Mouse (Mus musculus): ENCODE measurements around the gene Gm27029. TPM values are rescaled to one million over a fixed set of nuclear protein-coding genes. Genes with fewer than 3 reads are reported as not detected.
"Not testable (repeated sequence)": the region's sequence is repeated elsewhere in the genome, so short reads cannot be mapped to it uniquely, and the experiment has no call there.

Gm27029 gene
- 0.49 and 1.5 TPM in 2 replicates for polyA plus RNA-seq (2015; fragmentation: Nextera tagmentation; extraction: Ambion mirVana)

DNA sequence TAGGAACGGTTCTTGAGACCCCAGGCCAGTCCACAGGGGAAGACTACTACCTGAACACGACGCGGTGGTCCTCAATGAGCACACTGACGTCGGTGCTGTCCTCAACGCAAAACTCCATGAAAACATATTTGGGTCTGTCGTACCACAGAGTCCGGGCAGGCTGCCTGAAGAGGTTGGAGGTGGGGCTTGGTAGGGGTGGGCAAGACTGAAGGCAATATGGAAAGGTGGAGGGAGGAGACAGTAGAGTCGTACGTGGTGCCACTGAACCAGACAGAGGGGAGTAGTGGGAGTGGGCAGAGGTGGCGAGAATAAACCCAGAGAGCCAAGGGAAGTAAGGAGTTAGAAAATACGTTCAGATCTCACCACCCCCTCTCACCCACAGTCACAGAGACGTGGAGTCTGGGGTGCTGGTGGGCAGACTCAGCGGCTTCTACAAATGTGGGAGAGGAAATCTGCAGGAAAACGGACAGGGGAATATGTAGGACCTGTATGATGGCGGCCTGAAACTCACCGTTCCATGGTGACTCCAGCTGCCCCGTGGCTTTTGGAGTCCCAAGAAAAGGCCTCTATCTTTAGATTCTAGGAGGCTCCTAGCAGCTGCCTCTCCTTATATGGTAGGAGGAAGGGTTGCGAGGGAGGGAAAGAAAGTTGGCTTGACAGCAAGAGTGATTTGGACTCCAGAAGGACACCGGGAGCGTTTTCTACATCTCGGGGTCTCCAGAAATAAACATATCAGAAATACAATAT is at the start of gene Gm27029:
TSS of gene Gm27029 (minus strand) at position 692 of the 747 bp plus-strand sequence.
- H3K27me3 ChIP-seq (ENCODE audit: insufficient read depth, low read length) = no peaks in the 10 kb centered on the region
- 8% methylated on average over 23 of the region's 23 CpGs for WGBS (ENCODE audit: insufficient replicate concordance)
- ATAC-seq (peak; percentile 11; the same call in 1 of the 2 replicates), DNase-seq (peak; percentile 25)
- peak within 1 kb of the TSS; percentile 80 for H3K9ac ChIP-seq (replicated peaks)
- H3K9me3 ChIP-seq (ENCODE audit: low read length) = no peaks in the 10 kb centered on the region
- peak within 1 kb of the TSS; percentile 93 for H3K4me2 ChIP-seq (ENCODE audit: low read depth, low read length)
- 0 out of 2 replicates have a peak, but pooled peaks cover 1% of the 10 kb centered on the region for H3K36me3 ChIP-seq (replicated peaks; ENCODE audit: insufficient read depth, low read length)
- H3K4me3 ChIP-seq (ENCODE audit: low read depth, low read length) = peak within 1 kb of the TSS; percentile 80
- TF ChIP-seq EP300 (IDR thresholded peaks at IDR 0.05; ENCODE audit: low read depth) = no peak
- H3K27ac ChIP-seq (ENCODE audit: low read depth) = peak within 1 kb of the TSS; percentile 75
- H3K4me1 ChIP-seq (ENCODE audit: insufficient read depth) = peaks cover 23% of the 10 kb centered on the region

GRCm38 (mm10) chr11:101474298-101474697 is 49.7 kb upstream of the Gm27029 start:
- 69% methylated on average over 5 of the region's 5 CpGs for WGBS (ENCODE audit: insufficient replicate concordance)
- Histone ChIP-seq H3K27me3 (ENCODE audit: insufficient read depth, low read length) (no peaks in the 10 kb centered on the region), H3K4me3 (ENCODE audit: low read depth, low read length) (no peak overlapping the region), H3K4me2 (ENCODE audit: low read depth, low read length) (no peak overlapping the region), H3K4me1 (ENCODE audit: insufficient read depth) (peaks cover 2% of the 10 kb centered on the region; the same call in 1 of the 2 replicates), H3K27ac (ENCODE audit: low read depth) (no peak overlapping the region), H3K9me3 (ENCODE audit: low read length) (no peaks in the 10 kb centered on the region), H3K9ac (replicated peaks) (no peak overlapping the region), H3K36me3 (replicated peaks; ENCODE audit: insufficient read depth, low read length) (no peaks in the 10 kb centered on the region)
- TF ChIP-seq EP300 (IDR thresholded peaks at IDR 0.05; ENCODE audit: low read depth) (no peak), CTCF (IDR thresholded peaks at IDR 0.05; ENCODE audit: low read depth) (no peak)
- DNase-seq (no peak), ATAC-seq (no peak)

DNA sequence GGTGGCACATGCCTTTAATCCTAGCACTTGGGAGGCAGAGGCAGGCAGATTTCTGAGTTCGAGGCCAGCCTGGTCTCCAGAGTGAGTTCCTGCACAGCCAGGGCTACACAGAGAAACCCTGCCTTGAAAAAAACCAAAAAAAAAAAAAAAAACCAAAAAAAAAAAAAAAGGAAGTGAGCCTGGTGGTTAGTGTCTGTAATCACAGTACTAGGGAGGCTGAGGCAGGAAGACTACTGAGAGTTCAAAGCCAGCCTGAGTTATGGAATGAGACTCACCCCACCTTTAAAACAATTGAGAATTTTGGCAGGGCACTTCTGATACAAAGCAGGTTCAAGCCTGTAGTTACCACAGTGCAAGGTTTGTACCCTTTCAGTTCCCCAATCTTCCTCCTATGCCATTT is 49.1 kb upstream of the Gm27029 start:
- not testable (repeated sequence) for H3K9me3 ChIP-seq (ENCODE audit: low read length); H3K27me3 ChIP-seq (ENCODE audit: insufficient read depth, low read length); H3K9ac ChIP-seq (replicated peaks); ATAC-seq; H3K4me3 ChIP-seq (ENCODE audit: low read depth, low read length); H3K4me1 ChIP-seq (ENCODE audit: insufficient read depth); H3K4me2 ChIP-seq (ENCODE audit: low read depth, low read length); H3K27ac ChIP-seq (ENCODE audit: low read depth); H3K36me3 ChIP-seq (replicated peaks; ENCODE audit: insufficient read depth, low read length); DNase-seq
- 63% methylated on average over 1 of the region's 1 CpGs for WGBS (ENCODE audit: insufficient replicate concordance)

GRCm38 (mm10) chr11:101472336-101472735 is 47.7 kb upstream of the Gm27029 start:
- H3K27ac ChIP-seq (ENCODE audit: low read depth) = no peak overlapping the region
- H3K4me1 ChIP-seq (ENCODE audit: insufficient read depth) = no peaks in the 10 kb centered on the region; the same call in 1 of the 2 replicates
- 62% methylated on average over 7 of the region's 7 CpGs for WGBS (ENCODE audit: insufficient replicate concordance)
- ATAC-seq = no peak
- no peak overlapping the region for H3K9ac ChIP-seq (replicated peaks)
- DNase-seq = no peak
- H3K9me3 ChIP-seq (ENCODE audit: low read length) = no peaks in the 10 kb centered on the region
- no peak overlapping the region for H3K4me2 ChIP-seq (ENCODE audit: low read depth, low read length)
- H3K27me3 ChIP-seq (ENCODE audit: insufficient read depth, low read length) = peaks cover 9% of the 10 kb centered on the region; the same call in 1 of the 2 replicates
- no peaks in the 10 kb centered on the region for H3K36me3 ChIP-seq (replicated peaks; ENCODE audit: insufficient read depth, low read length)
- no peak for TF ChIP-seq EP300 (IDR thresholded peaks at IDR 0.05; ENCODE audit: low read depth)
- TF ChIP-seq CTCF (IDR thresholded peaks at IDR 0.05; ENCODE audit: low read depth) = no peak
- no peak overlapping the region for H3K4me3 ChIP-seq (ENCODE audit: low read depth, low read length)

GRCm38 (mm10) chr11:101471926-101472325 is 47.3 kb upstream of the Gm27029 start:
- TF ChIP-seq EP300 (IDR thresholded peaks at IDR 0.05; ENCODE audit: low read depth) (no peak), CTCF (IDR thresholded peaks at IDR 0.05; ENCODE audit: low read depth) (no peak)
- Histone ChIP-seq H3K27ac (ENCODE audit: low read depth) (no peak overlapping the region), H3K36me3 (replicated peaks; ENCODE audit: insufficient read depth, low read length) (no peaks in the 10 kb centered on the region), H3K4me3 (ENCODE audit: low read depth, low read length) (no peak overlapping the region), H3K9me3 (ENCODE audit: low read length) (no peaks in the 10 kb centered on the region), H3K9ac (replicated peaks) (no peak overlapping the region), H3K4me2 (ENCODE audit: low read depth, low read length) (no peak overlapping the region), H3K4me1 (ENCODE audit: insufficient read depth) (no peaks in the 10 kb centered on the region; the same call in 1 of the 2 replicates), H3K27me3 (ENCODE audit: insufficient read depth, low read length) (peaks cover 9% of the 10 kb centered on the region; the same call in 1 of the 2 replicates)
- DNase-seq (no peak), ATAC-seq (no peak)
- WGBS (ENCODE audit: insufficient replicate concordance) = 65% methylated on average over 3 of the region's 3 CpGs

DNA sequence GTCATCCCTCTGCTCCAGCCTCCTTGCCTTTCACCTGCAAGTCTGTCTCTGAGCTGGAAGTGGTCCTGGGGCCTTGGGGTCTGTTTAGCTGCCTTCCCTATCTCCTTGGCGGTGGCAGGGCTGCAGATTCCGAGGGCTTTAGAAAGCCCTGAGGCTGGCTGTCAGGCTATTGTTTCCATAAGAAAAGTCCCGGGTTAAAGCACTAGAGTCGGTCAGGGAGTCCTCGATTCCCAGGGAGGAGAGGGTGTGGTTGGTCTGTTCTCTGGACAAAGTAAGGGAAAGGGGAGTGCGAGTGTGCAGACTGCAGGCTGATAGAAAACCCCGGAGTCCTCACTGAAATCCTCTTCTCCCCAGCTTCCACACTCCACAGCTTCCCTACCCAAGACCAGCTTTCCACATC is 45.6 kb upstream of the Gm27029 start:
- H3K9me3 ChIP-seq (ENCODE audit: low read length) = no peaks in the 10 kb centered on the region
- no peak overlapping the region for H3K4me3 ChIP-seq (ENCODE audit: low read depth, low read length)
- peaks cover 13% of the 10 kb centered on the region for H3K4me1 ChIP-seq (ENCODE audit: insufficient read depth)
- H3K27me3 ChIP-seq (ENCODE audit: insufficient read depth, low read length) = peaks cover 9% of the 10 kb centered on the region; the same call in 1 of the 2 replicates
- H3K4me2 ChIP-seq (ENCODE audit: low read depth, low read length) = no peak overlapping the region
- no peaks in the 10 kb centered on the region for H3K36me3 ChIP-seq (replicated peaks; ENCODE audit: insufficient read depth, low read length)
- DNase-seq (no peak), ATAC-seq (no peak)
- TF ChIP-seq CTCF (IDR thresholded peaks at IDR 0.05; ENCODE audit: low read depth) (no peak), EP300 (IDR thresholded peaks at IDR 0.05; ENCODE audit: low read depth) (no peak)
- H3K9ac ChIP-seq (replicated peaks) = no peak overlapping the region
- 73% methylated on average over 7 of the region's 7 CpGs for WGBS (ENCODE audit: insufficient replicate concordance)
- no peak overlapping the region for H3K27ac ChIP-seq (ENCODE audit: low read depth)
